Mouse (Mus musculus) CH12.LX (cell line): Measurements from ENCODE around the gene Lrguk.

Experiments used
- E2F4 ChIP-seq: IDR thresholded peaks from 2 replicates; pipeline ENCODE4 v1.6.1; 2011; ENCODE audit warnings: low read depth, low read length, improper control_type of control experiment; ENCODE audit not compliant: insufficient replicate concordance
- MAX ChIP-seq: IDR thresholded peaks from 2 replicates; pipeline ENCODE4 v1.6.1; 2011; ENCODE audit warnings: low read length, improper control_type of control experiment
- NELFE ChIP-seq: IDR thresholded peaks from 2 replicates; pipeline ENCODE4 v1.6.1; 2011; ENCODE audit warnings: low read depth, low read length, improper control_type of control experiment
- POLR2A ChIP-seq: IDR thresholded peaks from 2 replicates; pipeline ENCODE4 v1.6.1; 2011; ENCODE audit warnings: low read depth, mild to moderate bottlenecking, improper control_type of control experiment, low read length
- RCOR1 ChIP-seq: conservative IDR thresholded peaks from 2 replicates; pipeline ENCODE4 v1.6.1; 2012; ENCODE audit warnings: low read depth, mild to moderate bottlenecking, inconsistent platforms, low read length, improper control_type of control experiment

- TF ChIP-seq MAX (no peak), NELFE (no peak), E2F4 (no peak), RCOR1 (no peak), POLR2A (no peak)
These were observed 103.1 kb downstream of the Lrguk start for GRCm38 (mm10) chr6:34132391-34132790.
